33 mouse cellular contexts compared by ENCODE assay signal in the genomic region with DNA sequence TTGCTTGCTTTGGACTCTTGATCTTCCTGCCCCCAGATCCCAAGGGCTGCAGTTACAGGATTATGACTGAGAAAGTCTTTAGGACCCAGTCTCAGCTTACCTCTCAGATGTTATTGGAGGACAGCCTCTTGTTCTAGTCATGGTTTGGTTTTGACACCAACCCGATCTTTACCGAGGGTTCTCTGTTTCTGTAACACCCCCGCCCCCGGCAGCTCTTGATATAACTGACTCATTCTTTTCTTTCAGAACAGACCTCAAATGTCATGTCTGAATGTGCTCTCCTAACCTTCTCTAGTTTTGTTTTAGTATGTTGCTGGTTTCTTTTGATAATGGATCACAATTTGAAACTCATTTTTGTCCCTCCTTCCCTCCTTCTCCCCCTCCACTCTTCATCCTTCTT. TPM values are rescaled to one million over a fixed set of nuclear protein-coding genes. Genes with fewer than 3 reads are reported as not detected.
"Had no signal": no experiment of that assay in that cellular context is flagged by ENCODE, and none has a peak within 500 bp of the region (broad histone marks: within the 10 kb centered on the region; RNA-seq: fewer than 3 reads in every experiment).

No protein-coding gene starts in this region.

- H3K27me3 ChIP-seq: limb, embryonic 13.5 days; liver, embryonic 12.5 days; liver, embryonic 15.5 days; lung, embryonic 15.5 days; megakaryocyte, embryonic 14.5 days; midbrain, embryonic 13.5 days; neural tube, embryonic 13.5 days had no signal

- ATAC-seq: liver, embryonic 12.5 days; midbrain, embryonic 13.5 days; midbrain, embryonic 16.5 days had no signal

- H3K36me3 ChIP-seq: limb, embryonic 10.5 days; limb, embryonic 13.5 days; liver, embryonic 12.5 days; liver, embryonic 15.5 days; lung, embryonic 15.5 days; midbrain, embryonic 10.5 days; midbrain, embryonic 13.5 days; neural tube, embryonic 13.5 days had no signal

- H3K4me1 ChIP-seq: limb, embryonic 10.5 days; limb, embryonic 13.5 days; liver, embryonic 12.5 days; liver, embryonic 15.5 days; lung, embryonic 15.5 days; megakaryocyte, embryonic 14.5 days; midbrain, embryonic 10.5 days; midbrain, embryonic 13.5 days; neural tube, embryonic 13.5 days had no signal

- H3K27ac ChIP-seq: kidney, postnatal 0 days; layer of hippocampus, adult 2 months; limb, embryonic 10.5 days; limb, embryonic 13.5 days; liver, embryonic 12.5 days; liver, embryonic 15.5 days; lung, embryonic 15.5 days; midbrain, embryonic 10.5 days; midbrain, embryonic 13.5 days; neural tube, embryonic 13.5 days had no signal

- H3K9me3 ChIP-seq: limb, embryonic 10.5 days; limb, embryonic 13.5 days; liver, embryonic 12.5 days; liver, embryonic 15.5 days; lung, embryonic 15.5 days; midbrain, embryonic 10.5 days; midbrain, embryonic 13.5 days; neural tube, embryonic 13.5 days had no signal

- DNase-seq: layer of hippocampus, adult 9-11 months; liver; lung, adult 18-20 months; lung, postnatal 10 days; lung, postnatal 36 days; retina, postnatal 1 day; right cerebral cortex, postnatal 25 days; spleen, adult 18-20 months; thymus, adult 18-20 months; thymus, postnatal 36 days had no signal

- H3K4me3 ChIP-seq: layer of hippocampus, adult 2 months; limb, embryonic 10.5 days; limb, embryonic 13.5 days; liver, embryonic 12.5 days; liver, embryonic 15.5 days; lung, embryonic 15.5 days; megakaryocyte, embryonic 14.5 days; midbrain, embryonic 10.5 days; midbrain, embryonic 13.5 days; myocyte; neural tube, embryonic 13.5 days had no signal

RNA-seq across cellular contexts. Expression of a gene that starts 49.8 kb away (rescaled TPM):
- total RNA-seq: layer of hippocampus, adult 2 months; layer of hippocampus, postnatal 25 days; left cerebral cortex, adult 18-20 months; left cerebral cortex, postnatal 25 days; monocyte, adult 5-6 weeks; neutrophil, adult 5-6 weeks had no signal
- polyA plus RNA-seq: kidney, embryonic 14.5 days; kidney, postnatal 0 days; large intestine, adult 2 months; limb, embryonic 10.5 days; limb, embryonic 13.5 days; liver, embryonic 12.5 days; liver, embryonic 15.5 days; lung, embryonic 15.5 days; midbrain, embryonic 10.5 days; midbrain, embryonic 13.5 days; midbrain, embryonic 16.5 days; myocyte; neural tube, embryonic 13.5 days; stomach, embryonic 16.5 days; testis, adult 2 months; urinary bladder, adult 2 months had no signal
